ENCODE assay signal across 11 mouse cellular contexts in genomic region chr5:90654798-90655197, GRCm38 (mm10). TPM values are rescaled to one million over a fixed set of nuclear protein-coding genes. Genes with fewer than 3 reads are reported as not detected.
"Had no signal": no experiment of that assay in that cellular context is flagged by ENCODE, and none has a peak within 500 bp of the region (broad histone marks: within the 10 kb centered on the region; RNA-seq: fewer than 3 reads in every experiment).

No protein-coding gene starts in this region.

- DNase-seq: lung, adult 18-20 months; lung, embryonic 14.5 days; lung, postnatal 10 days; lung, postnatal 4 days; midbrain, embryonic 14.5 days; right cerebral cortex, postnatal 14 days; spleen, adult 18-20 months; thymus, adult 18-20 months; thymus, postnatal 14 days; thymus, postnatal 36 days had no signal

RNA-seq across cellular contexts. Expression of gene Rassf6, which starts 14.3 kb away (rescaled TPM):
- total RNA-seq: megakaryocyte-erythroid progenitor cell, adult 5-6 weeks had no signal
